Mouse (Mus musculus) urinary bladder, adult 2 months (tissue): ENCODE measurements around the gene Dgcr2. TPM values are rescaled to one million over a fixed set of nuclear protein-coding genes. Genes with fewer than 3 reads are reported as not detected.

Experiments used
- polyA plus RNA-seq: library from polyadenylated mRNA; depleted of rRNA; stranded (reverse); fragments of >200 nt; gene quantifications from 2 replicates; pipeline ENCODE4 v1.2.3, GENCODE M21; 2012; rRNA removed

Dgcr2 gene
- polyA plus RNA-seq, 1 experiment, result 48.7 TPM

Other genes starting within 250 kb of the Dgcr2 start
- gene Med15, start 165.7 kb downstream of the Dgcr2 start, polyA plus RNA-seq, result 36.5 and 56.4 TPM in 2 replicates
- gene Klhl22, start 138.9 kb downstream of the Dgcr2 start, polyA plus RNA-seq, result 38.8 and 40.9 TPM in 2 replicates
- 36.0 and 45.5 TPM in 2 replicates for gene Scarf2, start 101.3 kb downstream of the Dgcr2 start, polyA plus RNA-seq
- gene B830017H08Rik, start 65.4 kb downstream of the Dgcr2 start, polyA plus RNA-seq, result not detected in 2 replicates
- 2.3 and 4.0 TPM in 2 replicates for gene Car15, start 60.2 kb downstream of the Dgcr2 start, polyA plus RNA-seq
- 0.60 and 0.70 TPM in 2 replicates for gene Gm20518, start 6.9 kb downstream of the Dgcr2 start, polyA plus RNA-seq
- 0.07 and 0.08 TPM in 2 replicates for gene Tssk1, start 4.3 kb downstream of the Dgcr2 start, polyA plus RNA-seq
- not detected in 2 replicates for gene Tssk2, start 75 bp upstream of the Dgcr2 start, polyA plus RNA-seq
- 26.0 and 26.7 TPM in 2 replicates for gene Ess2, start 12.8 kb upstream of the Dgcr2 start, polyA plus RNA-seq
- not detected in 2 replicates for gene Gsc2, start 16.5 kb upstream of the Dgcr2 start, polyA plus RNA-seq
- 67.3 and 77.5 TPM in 2 replicates for gene Slc25a1, start 29.7 kb upstream of the Dgcr2 start, polyA plus RNA-seq
- not detected in 2 replicates for gene Vpreb2, start 81.9 kb upstream of the Dgcr2 start, polyA plus RNA-seq
- 105 and 136 TPM in 2 replicates for gene Dgcr6, start 154.3 kb upstream of the Dgcr2 start, polyA plus RNA-seq
- gene Prodh, start 191.6 kb upstream of the Dgcr2 start, polyA plus RNA-seq, result 35.2 and 40.6 TPM in 2 replicates
- gene Rtn4r, start 229.1 kb upstream of the Dgcr2 start, polyA plus RNA-seq, result 4.3 and 4.9 TPM in 2 replicates